Mouse (Mus musculus) cerebellum, adult 8-10 months (tissue): ENCODE results near the gene A930009A15Rik.

Source experiments
- DNase-seq: peaks from one replicate; pipeline ENCODE4 v3.0.0; 2022

Gene A930009A15Rik

DNA sequence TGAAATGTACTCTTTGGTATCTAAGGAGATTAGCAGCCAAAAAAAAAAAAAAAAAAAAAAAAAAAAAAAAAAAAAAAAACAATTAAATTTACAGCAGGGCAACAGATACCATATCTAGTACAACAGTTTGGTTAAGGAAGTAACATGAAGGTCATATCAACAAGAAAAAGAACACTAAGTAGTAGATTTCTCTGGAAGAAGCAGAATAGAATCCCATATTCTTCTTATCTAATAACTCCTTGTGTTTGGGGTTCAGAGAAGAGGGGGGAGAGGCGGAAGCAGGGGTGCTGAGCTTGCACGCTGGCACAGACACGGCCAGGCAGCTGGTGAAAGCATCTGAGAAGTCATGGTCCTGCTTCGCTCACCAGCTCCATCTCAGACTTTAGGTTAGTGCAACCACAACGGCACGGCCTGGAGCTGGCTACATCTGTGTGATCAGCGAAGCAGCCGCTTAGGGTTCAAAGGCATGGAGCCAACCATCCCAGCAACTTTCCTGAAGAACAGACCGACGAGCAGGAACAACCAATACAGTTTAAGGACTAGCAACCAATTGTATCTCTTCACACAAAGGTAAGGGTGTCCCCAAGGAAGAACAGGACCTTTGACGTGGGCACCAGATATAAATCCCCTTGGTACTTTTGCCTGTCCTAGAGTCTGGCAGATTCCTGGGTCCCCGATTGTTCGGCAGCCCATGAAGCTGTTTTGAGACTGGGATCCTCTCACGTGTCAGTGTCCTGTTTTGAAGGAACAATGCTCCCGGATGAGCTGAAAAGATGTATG, at the start of gene A930009A15Rik:
Gene A930009A15Rik, plus strand, starts transcription at position 275 of the 780 bp plus-strand sequence.
- DNase-seq, result no peak

DNA sequence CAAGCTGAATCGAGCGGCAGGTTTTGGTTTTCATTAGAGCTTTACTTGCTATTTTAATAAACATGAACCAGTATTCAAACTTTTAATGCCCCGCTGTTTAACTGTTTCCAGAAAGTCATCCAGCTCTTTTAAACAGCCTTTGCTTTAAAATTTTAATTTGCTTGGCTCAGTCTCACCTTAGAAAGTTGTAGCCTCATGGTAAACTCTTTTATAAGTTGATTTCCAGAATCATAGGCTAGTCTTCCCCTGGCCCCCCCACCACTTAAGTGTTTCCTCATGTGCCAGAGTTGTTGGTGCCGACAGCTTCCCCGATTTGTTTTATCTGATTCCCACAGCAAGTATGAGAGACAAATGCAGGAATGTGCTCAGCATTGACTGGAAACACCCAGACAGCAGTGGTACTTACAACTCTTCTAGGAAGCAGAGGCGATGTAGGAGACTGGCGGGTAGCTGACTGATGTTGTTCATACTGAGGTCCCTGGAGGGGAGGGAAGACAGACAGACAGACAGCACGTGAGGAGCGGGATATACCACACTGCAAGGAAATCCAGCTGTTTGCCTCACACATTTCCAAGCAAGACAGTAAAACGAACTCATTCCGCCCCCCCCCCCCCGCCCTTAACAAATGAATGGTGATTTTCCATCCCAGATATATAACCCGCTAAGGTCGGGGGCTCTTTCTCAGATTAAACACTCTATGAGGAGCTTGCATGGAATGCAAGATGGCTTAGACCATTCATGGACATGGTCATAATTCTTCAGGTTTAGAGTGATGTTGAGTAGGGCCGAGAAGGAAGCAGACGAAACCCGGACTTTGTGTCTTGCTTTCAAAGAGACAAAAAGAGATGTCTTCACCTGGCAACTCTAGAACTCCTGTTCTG, 49.3 kb upstream of the A930009A15Rik start:
- DNase-seq, result no peak

DNA sequence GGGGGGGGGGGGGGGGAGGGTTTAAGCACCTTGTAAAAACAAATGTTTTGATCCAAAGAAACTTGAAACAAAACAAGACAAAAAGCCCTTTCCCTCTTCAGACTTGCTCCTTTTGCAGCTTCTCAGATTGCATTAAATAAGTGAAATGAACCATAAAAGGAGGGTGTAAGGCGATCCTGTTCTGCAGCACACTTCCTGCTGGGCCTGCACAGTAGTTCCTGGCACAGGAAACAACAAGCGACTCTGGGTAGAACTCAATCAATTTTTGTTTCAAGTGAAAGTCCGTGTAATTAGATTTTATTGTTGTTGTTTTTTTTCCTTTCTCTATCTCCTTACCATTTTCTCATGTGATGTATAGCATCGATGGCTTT, 48.7 kb upstream of the A930009A15Rik start:
- DNase-seq, result no peak

DNA sequence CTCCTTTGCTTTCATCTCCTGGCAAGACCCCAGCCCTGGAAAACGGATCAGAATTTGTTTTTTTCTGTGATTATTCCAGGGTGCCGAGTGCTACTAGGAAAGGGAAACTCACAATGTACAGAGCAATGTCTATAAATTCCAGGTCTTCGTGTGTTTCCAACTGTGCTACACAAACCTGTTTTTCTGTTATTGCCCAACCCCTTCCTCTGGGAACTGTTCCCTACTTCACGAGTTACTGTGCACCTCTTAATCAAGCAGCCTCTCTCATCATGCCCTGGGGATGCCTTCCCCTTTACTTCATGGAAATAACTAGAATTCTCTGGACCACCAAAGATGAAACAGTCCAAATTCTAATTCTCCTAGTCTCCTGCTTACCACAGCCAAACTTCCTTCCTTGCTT, 40.9 kb upstream of the A930009A15Rik start:
- DNase-seq, result no peak

DNA sequence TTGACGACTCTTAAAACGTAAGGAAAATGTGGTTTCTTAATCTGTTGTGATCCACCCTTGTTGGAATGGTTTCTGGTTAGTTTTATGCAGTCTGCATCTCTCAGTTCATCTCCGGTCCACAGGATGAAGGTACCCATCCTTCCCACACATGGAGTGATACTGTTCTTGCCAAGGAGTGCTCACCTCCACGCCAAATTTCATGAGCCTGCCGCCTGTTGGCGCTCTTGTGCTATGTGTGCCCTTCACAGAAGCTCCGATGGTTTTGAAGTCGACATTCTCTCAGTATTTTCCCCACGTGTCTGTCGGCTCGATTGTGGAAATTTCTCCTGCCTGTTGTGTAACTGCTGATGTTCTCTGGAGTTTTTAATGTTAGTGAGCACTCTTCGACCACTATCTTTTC, 40.0 kb upstream of the A930009A15Rik start:
- peak; percentile 18 for DNase-seq

DNA sequence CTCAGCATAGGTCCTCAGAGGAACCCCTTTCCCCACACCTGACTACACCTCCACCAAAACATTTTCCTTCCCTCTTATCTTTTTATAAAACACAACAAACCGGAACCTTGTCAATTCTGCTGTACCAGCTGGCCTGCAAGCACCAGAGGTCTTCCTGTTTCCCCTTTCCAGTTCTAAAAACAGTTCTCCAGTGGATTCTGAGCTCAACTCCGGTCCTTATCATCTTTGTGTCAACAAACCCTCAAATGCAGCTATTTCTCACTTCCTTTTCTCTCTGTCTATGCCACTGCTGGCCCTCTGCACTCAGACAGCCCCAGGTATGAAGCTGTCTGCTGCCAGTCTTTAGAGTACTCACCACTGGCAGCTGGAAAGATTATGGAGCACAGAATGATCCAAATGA, 39.0 kb upstream of the A930009A15Rik start:
- no peak for DNase-seq

DNA sequence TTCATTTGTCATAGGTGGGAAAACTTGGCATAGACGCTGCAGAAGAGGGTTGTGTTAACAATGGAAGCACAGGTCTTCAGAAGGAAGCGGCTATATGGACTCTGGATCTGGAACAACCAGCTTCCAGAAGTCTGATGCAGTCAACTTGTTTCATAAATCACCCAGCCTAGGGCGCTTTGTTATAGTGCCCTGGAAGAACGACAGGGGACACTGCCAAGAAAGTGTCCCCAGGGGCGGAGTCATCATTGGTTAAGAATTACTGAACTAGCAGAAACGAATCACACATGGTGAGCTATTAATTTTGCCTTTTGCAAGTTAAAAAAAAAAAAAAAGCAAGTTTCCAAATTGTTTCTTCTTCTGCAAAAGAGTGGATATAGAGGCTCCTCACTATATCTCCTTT, 26.9 kb upstream of the A930009A15Rik start:
- DNase-seq, result no peak

GRCm38 (mm10) chr10:115550253-115550652, 19.5 kb upstream of the A930009A15Rik start:
- DNase-seq, result no peak

- no peak for DNase-seq
Measured at GRCm38 (mm10) chr10:115551069-115551468, 18.7 kb upstream of the A930009A15Rik start.

DNA sequence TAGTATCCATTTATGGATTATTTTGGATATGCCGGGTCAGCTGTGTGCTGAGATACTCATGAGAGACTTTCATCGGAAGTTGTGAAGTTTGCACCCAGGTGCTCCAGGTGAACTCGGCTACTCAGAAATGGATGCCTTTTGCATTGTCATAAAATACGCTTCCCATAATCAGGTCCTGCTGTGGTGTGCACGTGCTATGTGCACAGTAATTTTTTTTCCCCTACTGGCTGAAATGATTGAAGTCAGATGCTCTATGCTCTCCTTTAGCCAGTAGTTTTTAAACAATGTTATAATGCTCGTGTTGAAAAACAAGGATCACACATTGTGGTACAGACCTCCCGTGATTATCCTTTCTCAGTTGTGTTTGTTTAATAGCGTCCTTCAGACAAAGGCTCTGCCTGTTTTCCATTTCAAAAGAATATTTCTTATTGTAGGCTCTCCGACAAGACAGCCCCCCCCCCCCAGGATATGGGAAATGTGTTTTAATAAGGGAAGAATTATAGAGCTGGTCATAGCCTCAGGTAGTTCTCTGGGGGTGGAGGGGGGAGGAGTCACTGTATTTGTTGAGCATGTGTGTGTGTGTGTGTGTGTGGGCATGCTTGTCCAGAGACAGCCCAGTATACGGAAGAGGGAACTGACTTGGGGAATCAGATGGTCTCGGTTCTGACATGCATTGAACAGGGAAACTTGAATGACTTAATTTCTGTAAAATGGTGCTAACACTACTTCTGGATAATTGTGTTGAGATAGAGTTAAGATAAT, 16.3 kb upstream of the A930009A15Rik start:
- no peak for DNase-seq

GRCm38 (mm10) chr10:115555191-115555765, 14.5 kb upstream of the A930009A15Rik start:
- DNase-seq, result no peak

DNA sequence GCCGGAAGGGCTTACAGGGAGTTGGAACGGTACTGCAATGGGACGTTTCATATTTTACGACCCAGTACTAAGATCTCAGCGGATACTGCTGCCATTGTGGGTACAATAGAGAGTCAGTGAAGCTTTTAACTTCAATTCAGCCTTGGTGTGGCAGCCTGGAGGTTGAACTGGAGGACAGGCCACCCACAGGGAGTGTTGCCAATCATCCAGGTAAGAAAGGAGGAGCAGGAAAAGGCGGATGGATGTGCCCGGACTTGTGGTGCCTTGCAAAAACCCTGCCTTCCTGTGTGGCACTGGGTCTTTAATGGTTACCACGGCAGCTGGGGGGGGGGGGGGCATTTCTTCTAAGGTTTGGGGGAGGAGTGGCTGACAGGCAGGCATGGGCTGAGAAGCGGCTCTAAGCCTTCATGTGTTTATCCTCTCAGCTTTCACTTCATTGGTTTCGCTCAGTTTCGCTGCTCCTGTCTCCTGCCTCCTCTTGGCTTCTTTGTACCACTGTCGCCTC, 13.0 kb upstream of the A930009A15Rik start:
- no peak for DNase-seq

DNA sequence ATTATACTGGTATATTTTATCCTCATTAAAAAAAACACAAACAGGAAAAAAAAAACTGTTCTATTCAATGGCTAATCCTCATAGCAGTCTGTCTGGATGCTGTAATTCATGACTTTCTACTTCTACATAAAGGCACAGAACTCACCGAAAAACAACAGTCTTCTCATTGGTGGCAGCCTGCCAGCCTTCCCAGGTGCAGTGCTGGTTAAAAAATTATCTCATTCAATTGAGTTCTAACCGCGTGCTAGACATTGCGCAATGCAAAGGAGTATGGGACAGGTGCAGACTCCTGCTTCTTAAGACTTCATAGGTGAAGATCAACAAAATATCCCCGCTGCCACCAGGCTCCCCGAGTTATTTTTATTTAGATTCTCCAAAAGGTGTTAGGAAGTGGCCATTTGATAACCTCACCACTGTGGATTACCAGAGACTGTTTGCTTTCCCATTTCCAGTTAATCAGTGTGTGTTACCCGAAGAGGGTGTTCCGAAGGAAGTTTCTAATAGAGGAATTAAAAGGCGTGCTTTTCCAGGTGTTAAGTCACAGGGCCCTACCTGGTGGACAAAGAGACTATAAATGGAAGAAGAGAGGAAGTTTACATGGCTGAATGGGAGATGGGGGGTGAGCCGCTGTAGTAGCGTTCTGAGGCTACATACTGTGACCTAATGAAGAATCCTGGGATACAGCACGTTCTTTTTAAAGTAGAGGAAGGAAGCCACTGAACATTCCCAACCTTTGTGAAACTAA, 8.5 kb upstream of the A930009A15Rik start:
- DNase-seq, result peak; percentile 33

GRCm38 (mm10) chr10:115562911-115563686, 6.7 kb upstream of the A930009A15Rik start:
- peak; percentile 50 for DNase-seq

GRCm38 (mm10) chr10:115563961-115564360, 5.8 kb upstream of the A930009A15Rik start:
- no peak for DNase-seq

- no peak for DNase-seq
Measured at GRCm38 (mm10) chr10:115570577-115570976, 791 bp downstream of the A930009A15Rik start.

GRCm38 (mm10) chr10:115571317-115571716, 1.5 kb downstream of the A930009A15Rik start:
- DNase-seq, result no peak

DNA sequence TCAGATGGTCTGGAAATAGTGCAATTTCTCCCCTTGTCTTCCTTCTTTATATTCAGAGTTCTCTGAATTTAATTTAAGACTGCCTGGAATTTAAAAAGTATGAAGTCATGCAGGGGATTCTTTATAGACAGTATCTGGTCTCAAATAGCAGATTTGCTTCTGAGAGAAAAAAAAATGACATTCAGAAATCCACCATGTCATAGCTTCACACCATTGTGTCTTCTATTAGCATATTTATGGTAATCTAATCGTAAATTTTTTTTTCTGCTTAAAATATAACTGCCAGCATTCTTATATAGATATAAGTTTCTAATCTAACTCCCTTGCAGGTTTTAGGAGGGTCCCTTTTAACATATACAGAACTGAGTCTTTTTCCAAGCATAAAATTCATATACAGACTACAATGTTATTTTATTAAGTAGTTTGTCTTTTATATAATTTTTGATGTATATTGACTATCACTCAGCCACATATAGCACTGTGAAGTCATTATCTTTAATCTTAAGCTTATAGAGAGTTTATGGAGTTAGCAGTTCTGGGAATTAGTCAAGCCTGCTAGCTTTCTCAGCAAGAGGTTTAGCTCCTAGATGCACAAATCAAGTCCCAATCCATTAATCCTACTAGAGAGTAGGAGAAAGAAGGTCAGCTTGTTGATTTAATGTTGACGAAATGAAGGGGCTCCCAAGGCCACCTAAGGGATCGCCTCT, 2.1 kb downstream of the A930009A15Rik start:
- no peak for DNase-seq

DNA sequence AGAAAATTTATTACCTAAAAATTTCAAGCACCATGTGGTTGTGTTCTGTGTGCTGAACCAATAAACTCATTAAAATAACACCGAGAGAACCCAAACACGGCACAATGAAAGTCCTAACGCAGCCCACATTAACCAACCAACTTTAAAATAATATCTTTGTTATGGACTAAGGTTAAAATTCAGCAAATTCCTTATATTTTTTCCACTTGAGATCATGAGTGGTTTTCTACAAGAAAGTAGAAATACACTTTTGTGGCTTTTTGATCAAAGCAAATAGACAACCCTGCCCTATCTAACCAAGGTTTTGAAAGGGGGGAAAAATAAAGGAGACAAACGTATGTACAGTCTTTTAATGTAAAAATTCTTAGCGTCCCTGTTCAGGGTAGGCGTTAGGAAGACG, 9.3 kb downstream of the A930009A15Rik start:
- DNase-seq, result no peak

DNA sequence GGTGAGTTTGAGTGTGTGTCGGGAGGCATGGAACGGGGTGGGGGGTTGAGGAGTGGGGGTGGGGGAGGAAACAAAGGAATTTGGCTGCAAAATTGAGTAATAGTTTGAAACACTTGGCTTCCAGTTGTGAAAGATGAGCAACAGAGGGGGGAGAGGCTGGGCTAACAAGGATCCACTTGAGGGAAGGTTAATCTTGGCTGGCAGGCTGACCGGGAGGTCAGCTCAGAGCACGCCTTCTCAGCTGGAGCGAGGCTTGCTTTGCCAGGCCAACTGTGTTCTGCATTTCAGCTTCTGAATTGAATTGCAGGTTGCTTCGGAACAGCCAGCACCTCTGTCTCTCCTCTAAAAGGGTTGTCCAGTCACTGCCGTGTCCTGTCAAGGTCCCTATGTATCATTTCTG, 9.7 kb downstream of the A930009A15Rik start:
- no peak for DNase-seq
